Mouse (Mus musculus): ENCODE measurements at regions not wholly inside any gene's neighbourhood (a gene's known extent, or its start where the extent isn't known, plus 50 kb on each side); places are given as distances from the start of the nearest gene placed in this dataset.

- H3K4me2 ChIP-seq (replicated peaks; ENCODE audit: low read depth, low read length, severe bottlenecking) = no peak overlapping the region
- H3K27ac ChIP-seq (replicated peaks; ENCODE audit: low read depth, low read length) = no peak overlapping the region
- H3K4me3 ChIP-seq (replicated peaks; ENCODE audit: low read length) = no peak overlapping the region
- DNase-seq (ENCODE audit: low spot score) = no peak
- no peaks in the 10 kb centered on the region for H3K4me1 ChIP-seq (ENCODE audit: control insufficient read depth, insufficient read depth, low read length)
- no peaks in the 10 kb centered on the region for H3K36me3 ChIP-seq (ENCODE audit: control insufficient read depth, insufficient read depth, low read length)
- no peak for ATAC-seq (ENCODE audit: low FRiP score, low read depth)
- H3K9ac ChIP-seq (ENCODE audit: low read depth, low read length, severe bottlenecking) = no peak overlapping the region
- 90% methylated on average over 5 of the region's 5 CpGs for WGBS
- TF ChIP-seq POLR2A (IDR thresholded peaks at IDR 0.05; ENCODE audit: borderline replicate concordance, extremely low read depth, insufficient read depth, insufficient read length) = no peak
- H3K27me3 ChIP-seq (ENCODE audit: control insufficient read depth, insufficient read depth, low read length) = no peaks in the 10 kb centered on the region
- no peaks in the 10 kb centered on the region for H3K9me3 ChIP-seq (ENCODE audit: control insufficient read depth, low read length)
Measured at GRCm38 (mm10) chr15:60089921-60090320, 73.5 kb upstream of the 4933412E24Rik start.

GRCm38 (mm10) chr15:60088964-60089899 is 72.8 kb upstream of the 4933412E24Rik start:
- no peak for DNase-seq (ENCODE audit: low spot score)
- no peak overlapping the region for H3K4me2 ChIP-seq (replicated peaks; ENCODE audit: low read depth, low read length, severe bottlenecking)
- H3K36me3 ChIP-seq (ENCODE audit: control insufficient read depth, insufficient read depth, low read length) = no peaks in the 10 kb centered on the region
- H3K27me3 ChIP-seq (ENCODE audit: control insufficient read depth, insufficient read depth, low read length) = no peaks in the 10 kb centered on the region
- no peak overlapping the region for H3K9ac ChIP-seq (ENCODE audit: low read depth, low read length, severe bottlenecking)
- TF ChIP-seq POLR2A (IDR thresholded peaks at IDR 0.05; ENCODE audit: borderline replicate concordance, extremely low read depth, insufficient read depth, insufficient read length) = no peak
- no peaks in the 10 kb centered on the region for H3K4me1 ChIP-seq (ENCODE audit: control insufficient read depth, insufficient read depth, low read length)
- WGBS = 80% methylated on average over 10 of the region's 10 CpGs
- H3K4me3 ChIP-seq (replicated peaks; ENCODE audit: low read length) = no peak overlapping the region
- ATAC-seq (ENCODE audit: low FRiP score, low read depth) = no peak
- no peaks in the 10 kb centered on the region for H3K9me3 ChIP-seq (ENCODE audit: control insufficient read depth, low read length)
- H3K27ac ChIP-seq (replicated peaks; ENCODE audit: low read depth, low read length) = no peak overlapping the region
